Mouse (Mus musculus) megakaryocyte, embryonic 14.5 days (primary cell): ENCODE measurements around the gene Tgfb2. TPM values are rescaled to one million over a fixed set of nuclear protein-coding genes. Genes with fewer than 3 reads are reported as not detected.

Experiments used
- H3K27me3 ChIP-seq: replicated peaks from 2 replicates; pipeline ENCODE3; 2012; ENCODE audit warnings: inconsistent platforms
- H3K36me3 ChIP-seq: replicated peaks from 2 replicates; pipeline ENCODE3; 2012; ENCODE audit warnings: low read length, inconsistent platforms, mixed read lengths
- H3K4me1 ChIP-seq: 2 replicates; pipeline ENCODE4 v1.6.1; 2012; ENCODE audit warnings: inconsistent platforms
- H3K4me3 ChIP-seq: replicated peaks from 2 replicates; pipeline ENCODE3; 2012; ENCODE audit warnings: moderate library complexity, mild to moderate bottlenecking, inconsistent platforms
- H3K9me3 ChIP-seq: 2 replicates; pipeline ENCODE4 v1.6.1; 2012; ENCODE audit warnings: inconsistent platforms
- FLI1 ChIP-seq: IDR thresholded peaks from 2 replicates; pipeline ENCODE4 v1.6.1; 2012; ENCODE audit warnings: low read length, inconsistent platforms, mixed read lengths
- GATA1 ChIP-seq: IDR thresholded peaks from 3 replicates; pipeline ENCODE4 v1.6.1; 2012; ENCODE audit warnings: mixed read lengths, low read length, inconsistent platforms, borderline replicate concordance
- polyA plus RNA-seq: library from polyadenylated mRNA; stranded (reverse); fragments of >175 nt; gene quantifications from 2 replicates; pipeline ENCODE4 v1.2.3, GENCODE M21; 2012; ENCODE audit warnings: low replicate concordance; ENCODE audit not compliant: insufficient read depth

The Tgfb2 gene
- polyA plus RNA-seq, 1 experiment: not detected

DNA sequence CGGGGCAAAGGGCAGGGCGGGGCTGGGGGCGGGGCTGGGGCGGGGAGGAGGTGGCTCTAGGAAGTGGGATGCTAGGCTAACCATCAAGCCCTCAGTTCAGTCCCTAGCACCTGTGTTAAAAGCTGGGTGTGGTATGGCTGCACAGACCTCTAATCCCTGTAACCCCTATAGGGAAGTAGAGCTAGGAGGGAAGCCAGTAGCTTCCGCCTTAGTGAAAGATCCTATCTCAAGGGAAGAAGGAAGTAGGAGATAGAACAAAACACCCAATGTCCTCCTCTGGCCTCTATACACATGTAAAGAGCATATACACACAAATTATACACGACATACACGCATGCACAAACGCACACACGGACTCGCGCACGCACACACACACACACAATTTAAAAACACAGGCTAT, 28.2 kb downstream of the Tgfb2 start:
- no peaks in the 10 kb centered on the region for H3K4me1 ChIP-seq

DNA sequence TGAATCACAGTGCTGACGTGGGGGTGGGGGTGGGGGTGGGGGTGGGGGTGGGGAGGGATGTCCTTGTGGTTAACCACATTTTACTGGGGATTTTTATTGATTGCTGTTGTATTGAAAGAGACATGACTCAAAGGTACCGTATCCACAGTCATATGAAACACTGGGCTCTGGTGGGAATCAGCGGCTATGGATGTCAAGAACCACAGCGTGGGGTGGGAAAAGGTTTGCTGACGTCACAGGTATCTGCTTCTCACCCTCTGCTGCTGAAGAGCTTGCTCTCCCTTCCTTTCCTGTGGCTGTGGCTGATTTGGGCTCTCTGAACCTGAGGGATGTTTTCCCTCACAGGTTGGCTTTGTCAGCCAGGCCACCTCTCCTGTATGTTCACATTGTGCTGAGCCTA, 29.6 kb downstream of the Tgfb2 start:
- Histone ChIP-seq H3K4me1 (no peaks in the 10 kb centered on the region), H3K9me3 (peaks cover 52% of the 10 kb centered on the region), H3K27me3 (no peaks in the 10 kb centered on the region), H3K36me3 (no peaks in the 10 kb centered on the region), H3K4me3 (no peak overlapping the region)
- TF ChIP-seq GATA1 (no peak), FLI1 (no peak)

More for the DNA sequence above, 28.2 kb downstream of the Tgfb2 start:
- no peak for TF ChIP-seq GATA1
- TF ChIP-seq FLI1: no peak
- Histone ChIP-seq H3K27me3 (no peaks in the 10 kb centered on the region), H3K36me3 (no peaks in the 10 kb centered on the region), H3K4me3 (no peak overlapping the region), H3K9me3 (peaks cover 52% of the 10 kb centered on the region)

DNA sequence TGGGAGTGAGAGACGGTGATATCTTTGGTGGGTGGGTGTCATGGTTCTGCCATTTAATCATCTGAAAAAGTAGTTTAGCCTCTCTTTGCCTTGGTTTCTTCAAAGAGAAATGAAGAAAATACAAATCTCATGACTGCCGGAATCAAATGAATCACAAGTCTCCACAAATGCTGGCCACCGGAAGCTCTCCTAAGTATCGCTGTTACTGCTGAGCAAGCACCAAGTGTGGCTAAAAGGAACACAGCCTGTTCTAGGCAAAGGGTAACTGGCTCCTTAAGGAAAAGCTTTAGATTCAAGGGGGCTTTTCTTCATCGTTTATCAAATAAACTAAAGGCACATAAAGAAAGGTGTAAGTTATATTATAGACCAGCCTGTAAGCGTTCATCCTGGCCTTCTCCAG, 30.5 kb downstream of the Tgfb2 start:
- Histone ChIP-seq H3K36me3 (no peaks in the 10 kb centered on the region), H3K27me3 (no peaks in the 10 kb centered on the region), H3K4me3 (no peak overlapping the region), H3K9me3 (peaks cover 53% of the 10 kb centered on the region), H3K4me1 (no peaks in the 10 kb centered on the region)
- no peak for TF ChIP-seq GATA1
- TF ChIP-seq FLI1: no peak

DNA sequence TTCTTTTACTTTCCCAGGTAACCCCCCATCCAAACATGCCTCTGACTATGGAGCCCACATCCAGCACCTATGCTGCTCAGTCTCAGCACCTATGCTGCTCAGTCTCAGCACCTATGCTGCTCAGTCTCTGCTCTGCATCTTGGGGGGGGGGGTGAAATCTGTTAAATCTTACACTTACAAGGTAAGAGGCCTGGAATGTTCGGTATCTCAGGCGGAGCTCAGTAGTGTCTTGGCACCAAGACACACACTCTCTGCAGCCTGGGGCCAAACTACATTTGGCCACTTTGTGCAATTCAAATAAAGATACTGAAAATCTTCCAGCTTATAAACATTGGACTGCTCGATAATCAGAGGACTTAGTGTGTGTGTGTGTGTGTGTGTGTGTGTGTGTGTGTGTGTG, 31.2 kb downstream of the Tgfb2 start:
- Histone ChIP-seq H3K9me3 (peaks cover 53% of the 10 kb centered on the region), H3K27me3 (no peaks in the 10 kb centered on the region), H3K36me3 (no peaks in the 10 kb centered on the region), H3K4me1 (no peaks in the 10 kb centered on the region), H3K4me3 (no peak overlapping the region)
- no peak for TF ChIP-seq GATA1
- TF ChIP-seq FLI1: no peak

DNA sequence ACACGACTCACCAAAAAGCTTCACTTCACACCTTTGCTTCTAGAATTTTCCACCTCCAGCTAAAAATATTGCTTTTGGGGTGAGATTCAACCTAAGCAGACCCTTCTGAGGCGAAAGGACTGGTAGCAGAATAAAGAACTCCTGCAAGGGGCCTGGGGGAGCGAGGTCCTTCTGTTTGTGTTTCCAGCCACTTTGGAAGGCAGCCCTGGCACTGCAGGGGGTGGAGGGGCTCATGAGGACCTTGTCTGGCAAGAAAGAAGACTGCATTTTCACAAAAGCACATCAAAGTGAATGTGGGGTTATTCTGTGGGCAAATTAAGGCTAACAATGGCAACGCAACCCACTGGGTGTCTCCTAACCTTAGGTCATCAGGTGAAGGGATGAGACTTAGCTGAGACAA, 32.6 kb downstream of the Tgfb2 start:
- TF ChIP-seq GATA1 (no peak), FLI1 (no peak)
- H3K9me3 ChIP-seq: peaks cover 56% of the 10 kb centered on the region
- H3K27me3 ChIP-seq: no peaks in the 10 kb centered on the region
- H3K4me3 ChIP-seq: no peak overlapping the region
- no peaks in the 10 kb centered on the region for H3K36me3 ChIP-seq
- no peaks in the 10 kb centered on the region for H3K4me1 ChIP-seq

- no peaks in the 10 kb centered on the region for H3K4me1 ChIP-seq
- no peak overlapping the region for H3K4me3 ChIP-seq
- H3K27me3 ChIP-seq: no peaks in the 10 kb centered on the region
- no peaks in the 10 kb centered on the region for H3K36me3 ChIP-seq
- peaks cover 68% of the 10 kb centered on the region for H3K9me3 ChIP-seq
- TF ChIP-seq GATA1 (no peak), FLI1 (no peak)
Measured at GRCm38 (mm10) chr1:186663412-186663811, 42.4 kb downstream of the Tgfb2 start.

DNA sequence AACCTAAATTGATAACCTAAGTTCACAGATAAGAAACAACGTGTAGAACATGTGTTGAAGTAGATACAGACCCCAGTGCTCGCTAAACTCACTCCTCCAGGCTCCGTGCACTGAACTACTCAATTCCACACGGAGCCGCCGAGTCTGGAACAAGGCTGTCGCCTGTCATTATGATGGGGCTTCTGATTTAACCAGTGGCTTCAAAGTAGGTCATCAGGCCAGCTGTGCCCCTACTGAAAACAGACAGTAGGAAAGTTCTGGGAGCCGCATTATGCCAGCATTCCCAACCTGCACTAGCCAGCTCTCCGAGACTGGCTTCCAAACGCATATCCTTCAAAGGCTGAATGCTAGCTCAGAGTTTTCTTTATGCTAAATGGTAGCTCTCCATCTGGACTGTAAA, 42.8 kb downstream of the Tgfb2 start:
- no peaks in the 10 kb centered on the region for H3K4me1 ChIP-seq
- H3K4me3 ChIP-seq: no peak overlapping the region
- H3K36me3 ChIP-seq: no peaks in the 10 kb centered on the region
- TF ChIP-seq GATA1: no peak
- TF ChIP-seq FLI1: no peak
- no peaks in the 10 kb centered on the region for H3K27me3 ChIP-seq
- H3K9me3 ChIP-seq: peaks cover 70% of the 10 kb centered on the region

DNA sequence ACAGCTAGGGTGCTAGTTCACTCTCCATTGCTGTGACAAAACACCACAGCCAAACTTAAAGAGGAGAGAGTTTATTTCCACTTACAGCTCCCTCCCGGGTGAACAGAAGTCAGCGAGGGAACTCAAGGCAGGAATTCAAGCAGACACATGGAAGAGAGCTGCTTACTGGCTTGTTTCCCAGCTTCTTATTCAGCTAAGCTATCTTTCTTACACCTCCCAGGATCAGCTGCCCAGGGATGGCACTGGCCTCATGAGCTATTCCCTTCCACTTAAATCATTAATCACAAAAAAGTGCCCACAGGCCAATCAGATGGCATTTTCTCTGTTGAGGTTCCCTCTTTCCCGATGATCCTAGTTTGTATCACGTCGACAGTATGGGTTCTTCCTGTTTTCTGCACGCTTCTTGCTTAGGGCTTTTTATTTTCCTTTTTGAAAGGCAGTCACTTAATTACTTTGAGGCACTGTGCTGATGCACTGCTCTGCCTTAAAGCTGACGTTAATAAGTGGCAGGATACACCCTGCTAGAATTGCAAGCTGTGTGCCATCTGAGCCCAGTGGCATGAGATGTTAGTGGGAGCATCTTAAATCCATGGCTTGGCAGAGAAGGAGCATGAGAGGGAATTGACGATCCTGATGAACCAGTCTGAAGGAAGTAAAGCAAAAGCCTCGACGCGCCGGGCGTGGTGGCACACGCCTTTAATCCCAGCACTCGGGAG, 44.4 kb downstream of the Tgfb2 start:
- Histone ChIP-seq H3K4me3 (no peak overlapping the region), H3K4me1 (no peaks in the 10 kb centered on the region), H3K27me3 (no peaks in the 10 kb centered on the region), H3K36me3 (no peaks in the 10 kb centered on the region), H3K9me3 (peaks cover 70% of the 10 kb centered on the region)
- TF ChIP-seq FLI1 (no peak), GATA1 (no peak)

DNA sequence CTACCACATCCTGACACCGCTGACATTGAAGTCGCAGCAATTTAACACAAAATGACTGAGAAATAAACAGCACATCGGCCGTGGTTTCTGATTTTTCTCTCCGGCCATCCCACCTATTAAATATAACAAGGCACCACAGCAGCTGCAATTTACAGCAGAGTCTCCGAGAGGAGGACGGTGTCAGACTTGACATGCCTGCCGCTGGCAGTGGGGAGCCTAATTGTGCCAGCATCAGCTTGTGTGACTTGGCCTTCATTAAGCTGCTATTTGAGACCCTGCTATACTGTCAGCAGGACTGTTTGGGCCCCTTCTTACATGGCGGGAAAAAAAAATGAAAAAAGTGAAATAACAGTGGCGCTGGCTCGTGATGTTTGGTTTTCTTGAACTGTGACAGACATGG, 47.0 kb downstream of the Tgfb2 start:
- H3K36me3 ChIP-seq: no peaks in the 10 kb centered on the region
- H3K9me3 ChIP-seq: peaks cover 66% of the 10 kb centered on the region
- no peaks in the 10 kb centered on the region for H3K27me3 ChIP-seq
- TF ChIP-seq FLI1 (no peak), GATA1 (no peak)
- H3K4me3 ChIP-seq: no peak overlapping the region
- H3K4me1 ChIP-seq: no peaks in the 10 kb centered on the region

- no peaks in the 10 kb centered on the region for H3K36me3 ChIP-seq
- peaks cover 64% of the 10 kb centered on the region for H3K9me3 ChIP-seq
- no peaks in the 10 kb centered on the region for H3K27me3 ChIP-seq
- H3K4me3 ChIP-seq: no peak overlapping the region
- H3K4me1 ChIP-seq: no peaks in the 10 kb centered on the region
- TF ChIP-seq GATA1: no peak
- TF ChIP-seq FLI1: no peak
Measured at GRCm38 (mm10) chr1:186657559-186658219, 48.1 kb downstream of the Tgfb2 start.
